Mouse (Mus musculus) CD4-positive, CD25-positive, alpha-beta regulatory T cell, adult 2 months (primary cell): Measurements from ENCODE around the gene Cpeb3.

Experiments
- DNase-seq: peaks from one replicate; pipeline ENCODE4 v3.0.0-alpha.2; 2012; ENCODE audit warnings: low read depth, low spot score

The Cpeb3 gene

DNA sequence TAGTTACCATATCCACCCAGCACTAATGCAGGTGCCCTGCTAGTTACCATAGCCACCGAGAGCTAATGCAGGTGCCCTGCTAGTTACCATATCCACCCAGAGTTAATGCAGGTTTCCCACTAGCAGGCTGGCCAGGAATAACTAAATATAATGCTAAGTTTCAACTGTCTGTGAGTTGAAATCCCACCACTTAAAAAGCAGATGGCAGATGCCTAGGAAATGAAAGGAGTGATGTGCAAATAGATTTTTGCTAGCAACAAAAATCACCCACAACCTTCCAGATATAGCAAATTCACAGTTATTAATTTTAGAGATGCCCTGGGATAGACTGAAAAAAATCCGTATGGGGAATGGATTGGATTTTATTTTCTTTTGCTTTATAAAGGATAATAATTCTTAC lies 176.0 kb downstream of the Cpeb3 start:
- DNase-seq: no peak

DNA sequence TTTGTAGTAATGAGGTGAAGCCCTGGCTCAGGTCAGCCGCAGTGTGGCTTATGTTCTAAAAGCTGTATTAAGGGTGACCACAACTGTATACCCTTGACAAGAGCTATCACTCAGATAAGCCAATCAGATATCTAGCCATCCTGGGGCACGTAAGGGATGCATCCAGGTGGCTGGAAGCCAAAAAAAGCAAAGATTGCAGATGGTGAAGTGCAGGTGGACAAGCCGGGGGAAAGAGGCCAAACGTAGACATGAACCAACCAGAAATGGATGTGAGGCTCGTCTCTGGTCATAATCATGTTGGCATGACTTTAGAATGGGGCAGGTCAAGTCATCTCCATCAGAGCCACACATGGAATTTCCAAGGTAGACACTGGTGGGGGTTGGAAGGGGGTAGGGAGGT lies 177.0 kb downstream of the Cpeb3 start:
- no peak for DNase-seq

DNA sequence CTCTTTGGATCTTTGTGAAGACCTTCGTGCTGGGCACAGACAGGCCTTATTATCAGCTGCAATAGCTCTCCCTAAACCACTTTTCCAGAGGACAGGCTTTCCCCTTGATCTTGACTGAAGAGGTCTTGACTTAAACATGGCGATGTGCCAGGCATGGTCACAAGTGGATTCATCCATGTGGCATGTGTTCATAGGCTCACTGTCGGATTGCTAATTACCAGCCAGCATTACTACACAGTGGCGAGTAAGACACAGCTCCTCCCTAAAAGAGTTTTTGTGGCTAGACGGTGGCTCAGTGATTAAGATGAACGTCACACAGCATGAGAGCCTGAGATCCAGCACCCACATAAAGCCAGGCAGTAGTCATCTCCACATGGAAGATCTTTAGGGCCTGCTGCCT lies 178.6 kb downstream of the Cpeb3 start:
- no peak for DNase-seq

DNA sequence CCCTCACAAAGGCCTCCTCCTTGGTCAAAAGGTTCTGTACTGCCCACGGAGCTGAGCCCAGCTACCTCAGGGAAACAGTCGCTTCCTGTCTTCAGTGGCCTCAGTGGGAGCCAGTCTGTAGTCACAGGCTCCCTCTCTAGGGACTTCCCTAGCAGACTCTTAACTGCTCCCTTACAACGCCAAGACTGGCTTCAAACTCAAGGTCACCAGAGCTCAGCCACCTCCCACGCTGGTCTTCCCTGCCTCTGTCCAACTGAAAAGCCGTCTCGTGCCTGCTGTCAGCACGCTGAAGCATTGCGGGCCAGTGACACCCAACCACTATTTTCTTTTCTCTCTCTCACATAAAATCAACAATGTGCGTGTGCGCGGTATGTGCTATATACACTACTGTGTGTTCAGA lies 182.0 kb downstream of the Cpeb3 start:
- DNase-seq: no peak

DNA sequence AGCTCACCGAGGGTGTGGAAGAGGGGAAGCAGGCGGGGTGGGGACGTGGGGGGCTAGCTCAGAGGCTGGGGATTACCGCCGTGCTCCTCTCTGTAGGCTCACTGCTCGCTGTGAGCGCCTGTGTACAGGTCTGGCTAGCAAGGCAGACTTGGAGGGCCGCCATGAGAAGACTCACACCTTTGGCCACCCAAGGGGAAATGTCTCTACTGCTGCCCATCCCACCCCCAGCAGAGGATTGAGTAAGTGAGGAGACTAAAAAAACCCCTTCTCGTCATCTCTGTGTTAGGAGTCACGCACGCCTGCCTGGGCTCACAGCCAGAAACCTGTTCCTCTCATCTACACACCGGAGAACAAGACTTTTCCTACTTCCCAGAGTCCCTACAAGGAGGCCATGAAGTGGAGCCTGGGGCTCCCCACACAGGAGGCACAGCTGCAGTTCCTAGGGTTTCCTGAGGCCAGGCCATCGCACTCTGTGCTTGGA lies 182.5 kb downstream of the Cpeb3 start:
- DNase-seq: no peak

DNA sequence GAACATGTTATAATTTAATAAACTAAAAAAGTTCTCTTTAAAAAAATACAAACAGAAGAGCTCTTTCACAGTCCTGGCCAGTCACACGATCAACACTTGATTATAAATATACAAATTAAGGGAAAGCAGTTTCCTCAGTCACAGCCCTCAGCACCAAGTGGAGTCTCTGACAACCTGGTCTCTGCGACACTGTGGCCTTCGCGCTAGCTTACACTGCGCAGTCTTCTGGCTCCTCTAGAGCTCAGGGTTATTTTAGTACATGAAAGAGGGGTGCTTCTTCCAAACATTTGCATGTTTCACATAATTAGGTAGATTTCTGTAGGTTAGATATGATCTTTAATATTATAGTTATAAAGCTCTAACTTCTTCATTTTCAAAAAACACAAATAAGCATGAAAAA lies 186.3 kb downstream of the Cpeb3 start:
- DNase-seq: no peak

DNA sequence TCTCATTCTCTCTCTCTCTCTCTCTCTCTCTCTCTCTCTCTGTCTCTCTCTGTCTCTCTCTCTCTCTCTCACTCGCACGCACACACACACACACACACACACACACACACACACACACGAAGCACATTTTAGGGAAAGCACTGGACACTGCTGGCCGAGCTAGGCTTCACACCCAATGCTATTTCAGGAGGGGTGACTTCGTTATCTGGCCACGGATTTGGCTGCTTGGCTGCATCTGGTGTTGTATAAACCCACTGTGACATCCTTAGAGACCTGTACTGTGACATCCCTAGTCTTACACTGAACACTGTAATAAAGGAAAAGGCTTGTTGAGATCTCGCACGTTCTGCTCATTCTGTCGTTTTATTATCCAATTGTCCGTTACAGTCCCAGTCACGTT lies 187.4 kb downstream of the Cpeb3 start:
- no peak for DNase-seq

DNA sequence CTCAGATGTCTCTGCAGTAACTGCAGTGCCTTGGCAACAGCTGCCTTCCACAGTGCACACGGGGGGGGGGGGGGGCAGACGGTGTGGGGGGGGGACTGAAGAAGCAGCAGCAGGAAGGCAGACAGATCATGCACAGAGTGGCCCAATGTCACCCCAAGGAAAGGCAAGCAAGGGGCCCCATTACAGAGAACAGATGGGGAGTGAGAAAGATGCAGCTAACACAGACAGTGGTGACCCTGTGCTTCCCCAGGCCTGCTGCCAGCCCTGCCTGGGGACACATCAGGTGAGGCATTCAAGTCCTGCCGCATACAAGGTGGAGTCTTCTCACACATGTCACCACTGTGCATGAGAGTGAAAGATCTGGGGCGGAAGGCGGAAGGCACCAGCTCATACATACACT lies 187.9 kb downstream of the Cpeb3 start:
- DNase-seq: no peak

DNA sequence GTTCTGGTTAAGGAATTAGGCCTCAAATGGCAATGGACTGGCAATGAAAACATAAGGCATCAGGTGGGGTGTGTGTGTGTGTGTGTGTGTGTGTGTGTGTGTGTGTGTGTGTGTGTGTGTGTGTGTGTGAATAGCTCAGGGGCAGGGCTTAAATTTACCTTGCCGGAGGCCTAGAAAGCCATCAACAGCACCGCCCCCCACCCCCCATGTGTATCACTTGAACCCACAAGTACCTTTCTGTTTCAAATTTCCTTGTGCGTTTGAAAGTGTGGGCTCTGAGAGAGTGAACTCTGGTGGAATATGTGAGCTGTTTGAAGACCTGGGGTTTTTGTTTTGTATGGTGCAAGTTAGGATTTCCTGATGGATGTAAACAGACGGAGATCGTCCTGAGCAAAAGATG lies 189.5 kb downstream of the Cpeb3 start:
- DNase-seq: peak; percentile 34

DNA sequence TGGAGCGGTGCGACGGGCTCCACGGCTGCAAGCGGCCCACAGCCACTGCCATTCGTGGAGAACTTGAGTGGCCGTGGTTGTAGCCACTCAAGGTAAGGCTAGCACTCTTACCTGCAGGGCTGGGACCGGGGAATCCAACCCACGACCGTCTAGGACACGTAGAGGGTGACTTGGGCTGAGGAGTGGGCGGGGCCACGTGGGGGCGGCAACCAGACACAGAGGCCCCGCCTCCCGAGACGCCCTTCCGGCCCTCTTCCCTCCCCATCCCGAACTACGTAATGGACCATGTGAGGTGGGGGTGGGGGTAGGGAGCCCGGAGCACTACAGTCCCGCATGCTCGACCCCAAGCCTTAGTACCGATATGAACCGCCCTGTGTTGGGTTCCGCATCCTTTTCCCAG lies 190.0 kb downstream of the Cpeb3 start:
- DNase-seq: peak; percentile 86

DNA sequence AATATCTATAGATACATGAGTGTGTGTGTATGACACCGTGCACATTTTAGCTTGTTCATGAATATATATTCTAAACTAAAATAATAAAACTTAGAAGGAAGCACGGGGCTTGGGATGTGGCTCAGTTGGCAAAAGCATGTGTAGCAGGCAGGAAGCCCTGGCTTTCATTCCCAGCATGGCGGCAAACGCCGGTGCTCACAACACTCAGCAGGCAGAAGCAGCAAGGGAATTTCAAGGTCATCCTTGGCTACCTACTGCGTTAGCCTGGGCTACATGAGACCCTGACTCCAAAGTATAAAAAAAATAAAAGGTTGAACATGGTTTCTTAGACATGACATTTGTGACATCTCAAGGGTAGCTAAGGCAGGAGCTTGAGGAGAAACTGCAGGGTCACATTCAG lies 191.5 kb downstream of the Cpeb3 start:
- no peak for DNase-seq

DNA sequence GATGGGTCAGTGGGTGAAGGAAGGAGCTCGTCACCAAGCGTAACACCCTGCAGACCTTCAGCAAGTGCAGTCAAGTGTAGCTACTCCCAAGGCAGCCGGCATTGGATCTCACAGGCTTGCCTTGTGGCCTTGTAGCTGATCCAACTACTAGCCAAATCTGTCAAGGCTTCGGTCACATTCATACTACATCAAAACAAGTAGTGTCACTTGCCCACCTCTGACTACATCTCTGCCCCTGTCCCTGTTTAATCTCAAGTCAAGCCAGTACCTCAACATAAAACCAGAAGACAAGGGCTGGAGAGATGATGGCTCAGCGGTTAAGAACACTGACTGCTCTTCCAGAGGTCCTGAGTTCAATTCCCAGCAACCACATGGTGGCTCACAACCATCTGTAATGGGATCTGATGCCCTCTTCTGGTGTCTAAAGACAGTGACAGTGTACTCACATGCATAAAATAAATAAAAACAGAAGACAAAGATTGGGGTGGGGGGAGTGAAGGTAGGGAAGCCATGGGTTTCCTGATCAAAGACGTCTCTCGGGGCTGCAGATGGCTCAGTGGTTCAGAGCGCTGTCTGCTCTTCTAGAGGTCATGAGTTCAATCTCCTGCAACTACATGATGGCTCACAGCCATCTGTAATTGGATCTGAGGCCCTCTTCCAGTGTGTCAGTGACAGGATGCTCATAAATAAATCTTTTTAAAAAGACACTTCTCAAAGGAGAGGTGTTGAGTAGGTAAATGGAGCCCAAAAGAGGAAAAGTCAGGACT lies 194.0 kb downstream of the Cpeb3 start:
- no peak for DNase-seq

DNA sequence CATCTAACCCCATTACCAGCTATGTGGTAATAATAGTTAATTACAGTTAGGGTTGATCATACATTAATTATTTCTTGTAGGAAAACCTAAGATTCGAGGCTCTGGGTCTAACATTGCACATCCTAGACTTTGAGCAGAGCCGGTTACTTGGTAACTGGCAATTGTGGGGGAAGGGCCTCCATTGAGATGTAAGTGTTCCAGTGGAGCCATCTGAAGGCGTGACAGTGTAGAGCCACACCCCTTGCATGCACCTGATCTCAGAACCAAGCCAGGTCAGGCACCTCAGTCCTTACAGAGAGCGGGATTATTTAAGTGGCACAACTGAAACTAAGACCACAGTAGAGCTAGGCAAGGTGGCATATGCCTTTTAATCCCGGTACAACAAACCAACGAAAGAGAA lies 194.9 kb downstream of the Cpeb3 start:
- DNase-seq: no peak

DNA sequence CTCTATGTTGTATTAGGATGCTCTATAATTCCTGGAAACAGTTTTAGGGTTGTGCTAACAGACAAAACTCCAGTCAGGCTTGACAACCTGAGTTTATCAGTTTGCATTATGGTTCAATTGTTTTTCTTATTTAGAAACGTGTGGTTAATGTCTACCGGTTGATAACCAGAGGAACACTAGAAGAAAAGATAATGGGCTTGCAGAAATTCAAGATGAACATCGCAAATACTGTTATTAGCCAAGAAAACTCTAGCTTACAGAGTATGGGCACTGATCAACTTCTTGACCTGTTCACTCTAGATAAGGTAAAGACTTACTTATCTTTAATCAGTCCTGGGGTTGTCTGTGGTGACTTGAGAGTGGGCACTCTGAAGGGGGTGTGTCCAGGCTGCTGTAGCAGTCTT lies 198.5 kb downstream of the Cpeb3 start:
- no peak for DNase-seq

DNA sequence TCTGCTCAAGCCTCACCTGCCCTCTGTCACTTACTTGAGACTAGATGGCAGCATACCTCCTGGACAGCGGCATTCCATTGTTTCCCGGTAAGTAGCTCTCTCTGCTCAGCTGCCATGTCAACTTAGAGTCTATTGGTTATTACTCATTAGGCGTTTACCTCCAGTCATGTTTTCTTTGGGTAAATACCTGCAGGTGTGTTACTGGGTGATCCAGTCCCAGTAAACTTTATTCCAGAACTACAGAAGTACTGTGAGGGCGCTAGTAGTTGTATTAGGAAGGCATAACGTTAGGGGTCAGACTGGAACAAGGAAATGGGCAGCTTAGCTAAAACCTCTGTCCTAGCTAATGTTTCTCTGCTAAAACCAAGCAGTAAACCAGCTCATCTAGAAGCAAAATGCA lies 203.8 kb downstream of the Cpeb3 start:
- DNase-seq: no peak
